Mouse (Mus musculus) cortical plate, adult 2 months (tissue): ENCODE measurements around the gene Elmod3.

Source experiments
- CTCF ChIP-seq: fragments of 200-500 bp; IDR thresholded peaks from 2 replicates; pipeline ENCODE4 v1.5.1; 2011; ENCODE audit warnings: mild to moderate bottlenecking, control low read depth, low read length; ENCODE audit not compliant: insufficient read depth; ENCODE audit errors: extremely low read depth
- POLR2A ChIP-seq: fragments of 200-500 bp; IDR thresholded peaks from 2 replicates; pipeline ENCODE4 v1.6.1; 2011; ENCODE audit warnings: mild to moderate bottlenecking, low read length, control low read depth; ENCODE audit not compliant: insufficient read depth; ENCODE audit errors: extremely low read depth

- peak; percentile 79 for TF ChIP-seq CTCF
- no peak for TF ChIP-seq POLR2A
Observed at GRCm38 (mm10) chr6:72535165-72535564, 63.0 kb downstream of the Elmod3 start.
